Mouse (Mus musculus) leukemia stem cell, adult 10-12 weeks (primary cell): Measurements from ENCODE around the gene Spag7. TPM values are rescaled to one million over a fixed set of nuclear protein-coding genes. Genes with fewer than 3 reads are reported as not detected.

Experiments used
- polyA plus RNA-seq: library from polyadenylated mRNA; stranded (reverse); fragments of >175 nt; gene quantifications from 2 replicates; pipeline ENCODE4 v1.2.3, GENCODE M21; 2012; ENCODE audit warnings: low replicate concordance

The Spag7 gene
- polyA plus RNA-seq: 65.7 and 82.3 TPM in 2 replicates

GRCm38 (mm10) chr11:70668771-70669505 is at the start of gene Spag7:
Gene Spag7 (minus strand): TSS chr11:70669416.

DNA sequence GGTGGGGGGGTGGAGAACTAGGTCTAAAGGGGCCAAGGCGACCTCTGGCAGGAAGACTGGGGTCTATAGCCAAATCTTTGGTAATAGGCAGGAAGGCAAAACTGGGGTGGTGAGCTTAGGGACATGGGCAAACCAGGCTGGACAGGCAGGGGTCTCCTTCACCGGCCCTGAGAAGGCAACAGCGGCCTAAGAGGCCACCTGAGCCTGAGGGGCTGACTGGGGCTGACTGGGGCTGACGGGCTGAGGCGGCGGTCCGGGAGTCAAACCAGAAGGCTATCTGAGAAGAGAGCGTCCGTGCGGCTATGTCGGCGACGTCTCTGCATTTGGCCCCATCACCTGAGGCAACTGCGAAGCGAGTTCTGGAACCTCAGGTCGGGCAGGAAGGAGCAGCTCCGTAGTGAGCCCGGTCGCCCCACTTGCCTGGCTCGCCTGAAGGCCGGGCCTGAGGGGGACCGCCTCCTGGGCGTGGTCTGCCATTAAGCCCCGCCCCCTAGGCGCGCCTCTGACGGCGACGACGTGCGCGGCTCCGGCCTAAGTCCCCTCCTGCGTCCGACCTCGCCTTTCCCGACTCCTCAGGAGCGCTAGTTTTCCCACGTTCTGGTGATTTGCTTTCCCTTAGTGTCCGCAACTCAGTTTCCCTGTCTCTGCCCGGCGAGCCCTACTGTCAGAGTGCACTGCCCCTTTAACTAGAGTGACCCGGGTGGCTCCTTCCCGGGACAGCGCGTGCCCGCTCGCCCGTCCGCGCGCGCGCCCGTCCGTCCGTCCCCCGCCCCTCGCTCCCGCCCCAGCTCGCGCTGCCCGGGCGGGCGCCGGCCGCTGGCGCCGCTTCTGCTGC is 30.7 kb upstream of the Spag7 start, which contains the start of the genes Inca1 and Kif1c:
TSS of gene Inca1 (minus strand) at position 434 of the 835 bp plus-strand sequence.
TSS of gene Kif1c (plus strand) at position 827 of the 835 bp plus-strand sequence.

GRCm38 (mm10) chr11:70687601-70688199 is 18.5 kb upstream of the Spag7 start, which contains the start of gene Camta2:
Gene Camta2 (minus strand): TSS chr11:70688105.

DNA sequence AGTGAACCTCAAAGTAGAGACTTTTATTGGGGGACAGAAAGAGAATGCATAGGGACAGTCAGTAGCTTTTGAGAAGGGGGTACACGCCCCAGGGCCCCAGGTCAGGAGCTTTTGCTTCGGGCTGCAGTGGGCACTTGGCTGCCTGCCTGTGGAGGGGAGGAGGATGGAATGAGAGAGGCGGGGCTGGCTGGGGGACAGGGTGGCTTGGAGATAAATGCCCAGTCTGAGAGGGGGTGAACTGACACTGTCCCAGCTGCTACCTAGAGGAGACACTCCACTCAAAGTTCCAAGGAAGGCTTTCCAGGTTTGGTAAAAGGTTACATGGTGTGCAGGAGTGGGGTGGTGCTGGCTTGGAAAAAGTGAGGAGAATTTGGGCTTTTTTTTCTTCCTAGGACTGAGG is 12.3 kb downstream of the Spag7 start, which contains the start of gene Eno3:
TSS of gene Eno3 (plus strand) at position 239 of the 400 bp plus-strand sequence.

GRCm38 (mm10) chr11:70654198-70654922 is 14.9 kb downstream of the Spag7 start, which contains the start of gene Pfn1:
Gene Pfn1 (minus strand): TSS chr11:70654644.

GRCm38 (mm10) chr11:70646691-70647650 is 22.2 kb downstream of the Spag7 start, which contains the start of the genes Rnf167 and Slc25a11:
Gene Rnf167 (plus strand): TSS chr11:70647235.
Gene Slc25a11 (minus strand): TSS chr11:70647479.

DNA sequence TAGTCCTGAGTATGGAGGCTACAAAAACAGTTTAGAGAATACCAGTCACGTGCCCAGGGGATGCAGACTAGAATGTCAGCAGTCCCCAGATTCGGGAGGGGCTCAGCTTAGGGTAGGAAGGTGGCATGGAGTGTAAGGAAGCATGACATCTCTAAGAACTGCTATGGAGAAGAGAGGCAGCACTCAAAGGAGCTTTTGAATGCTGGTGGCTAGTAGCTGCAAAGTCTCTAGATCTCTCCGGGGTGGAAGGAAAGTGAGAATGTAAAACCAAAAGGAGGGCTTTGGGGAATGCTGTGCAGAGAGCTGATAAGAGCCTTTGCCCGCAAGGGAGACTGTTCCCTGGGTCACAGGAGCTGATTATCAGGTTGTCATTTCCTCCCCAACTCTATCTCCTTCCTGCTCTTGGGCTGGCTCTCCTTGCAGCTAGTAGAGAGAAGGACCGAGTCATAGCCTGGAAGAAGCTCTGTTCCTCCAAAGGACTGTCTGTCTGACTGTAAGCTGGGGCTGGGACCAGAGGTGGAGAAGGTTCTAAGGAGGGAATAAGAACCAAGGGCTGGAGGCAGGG is 30.4 kb downstream of the Spag7 start, which contains the start of gene Gp1ba:
TSS of gene Gp1ba (plus strand) at position 409 of the 565 bp plus-strand sequence.

DNA sequence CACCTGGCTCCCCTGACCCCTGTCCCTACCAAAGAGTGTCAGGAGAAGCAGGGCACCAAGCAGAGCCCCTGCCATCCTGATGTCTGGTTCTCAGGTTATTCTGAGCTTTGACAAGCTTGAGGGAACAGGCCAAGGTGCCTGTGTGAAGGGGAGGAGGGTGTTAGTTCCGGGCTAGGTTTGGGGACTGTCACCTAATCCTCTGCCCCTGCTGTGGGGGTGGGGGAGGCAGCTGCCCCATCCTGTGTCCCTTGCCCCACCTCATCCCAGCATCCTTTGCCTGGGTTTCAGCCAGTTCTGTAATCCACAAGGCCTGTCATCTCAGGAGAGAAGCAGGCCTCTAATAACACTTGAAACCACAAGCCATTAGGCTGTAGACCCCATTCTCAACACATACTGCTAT is 50.1 kb downstream of the Spag7 start, which contains the start of gene Chrne:
TSS of gene Chrne (minus strand) at position 116 of the 400 bp plus-strand sequence.

DNA sequence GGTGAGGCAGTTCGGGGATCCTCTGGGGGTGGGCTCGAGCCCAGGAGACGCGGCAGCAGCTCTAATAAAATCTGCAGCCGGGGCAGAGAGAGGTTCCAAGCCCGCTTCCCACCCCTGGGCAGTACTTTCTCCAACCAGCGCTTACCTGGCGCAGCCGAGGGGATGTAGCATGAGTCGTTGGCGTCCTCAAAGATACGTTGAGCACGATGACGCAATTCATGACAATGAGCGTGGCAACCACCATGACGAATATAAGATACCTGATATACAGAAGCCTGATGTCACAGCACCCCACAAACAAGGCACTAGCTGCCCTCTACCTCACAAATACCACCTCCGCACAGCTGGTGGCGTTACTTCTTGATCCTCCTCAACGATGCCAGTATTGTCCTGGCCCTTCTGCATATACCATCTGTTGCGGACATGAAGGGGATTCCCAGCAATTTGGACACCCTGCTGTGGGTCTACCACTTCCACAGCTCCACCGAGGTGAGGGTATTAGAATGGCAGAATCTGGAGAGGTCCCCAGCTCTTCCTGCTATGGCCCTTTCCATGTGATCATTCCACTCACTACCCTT is 53.6 kb downstream of the Spag7 start, which contains the start of gene 4930544D05Rik:
TSS of gene 4930544D05Rik (plus strand) at position 333 of the 578 bp plus-strand sequence.

Other genes with a start within 250 kb of the Spag7 start
- 187 and 287 TPM in 2 replicates for gene Arrb2, start 236.8 kb downstream of the Spag7 start, polyA plus RNA-seq
- gene Med11, start 217.5 kb downstream of the Spag7 start, polyA plus RNA-seq: 6.5 and 33.1 TPM in 2 replicates
- 1.6 TPM in 2 replicates for gene Zmynd15, start 210.0 kb downstream of the Spag7 start, polyA plus RNA-seq
- 0.86 and 2.0 TPM in 2 replicates for gene Cxcl16, start 209.4 kb downstream of the Spag7 start, polyA plus RNA-seq
- gene Tm4sf5, start 164.2 kb downstream of the Spag7 start, polyA plus RNA-seq: not detected in 2 replicates
- not detected in 2 replicates for gene Vmo1, start 154.8 kb downstream of the Spag7 start, polyA plus RNA-seq
- gene Gltpd2, start 150.2 kb downstream of the Spag7 start, polyA plus RNA-seq: not detected in 2 replicates
- 51.2 and 127 TPM in 2 replicates for gene Psmb6, start 144.0 kb downstream of the Spag7 start, polyA plus RNA-seq
- gene Gm40193, start 136.5 kb downstream of the Spag7 start, polyA plus RNA-seq: not detected in 2 replicates
- gene Pld2, start 129.4 kb downstream of the Spag7 start, polyA plus RNA-seq: 0.79 and 2.3 TPM in 2 replicates
- gene Mink1, start 106.5 kb downstream of the Spag7 start, polyA plus RNA-seq: 80.3 and 81.9 TPM in 2 replicates
- gene 4930544D05Rik, start 53.6 kb downstream of the Spag7 start, polyA plus RNA-seq: not detected in 2 replicates
- gene Chrne, start 50.2 kb downstream of the Spag7 start, polyA plus RNA-seq: 0.54 and 1.8 TPM in 2 replicates
- 17.4 and 31.1 TPM in 2 replicates for gene Gp1ba, start 30.3 kb downstream of the Spag7 start, polyA plus RNA-seq
- 52.5 and 175 TPM in 2 replicates for gene Rnf167, start 22.2 kb downstream of the Spag7 start, polyA plus RNA-seq
- 28.6 and 32.9 TPM in 2 replicates for gene Slc25a11, start 21.9 kb downstream of the Spag7 start, polyA plus RNA-seq
- 3,216 and 5,291 TPM in 2 replicates for gene Pfn1, start 14.8 kb downstream of the Spag7 start, polyA plus RNA-seq
- gene Eno3, start 12.2 kb downstream of the Spag7 start, polyA plus RNA-seq: 8.0 and 15.4 TPM in 2 replicates
- gene Camta2, start 18.7 kb upstream of the Spag7 start, polyA plus RNA-seq: 29.3 and 36.4 TPM in 2 replicates
- not detected in 2 replicates for gene Inca1, start 30.7 kb upstream of the Spag7 start, polyA plus RNA-seq
- 30.4 and 70.0 TPM in 2 replicates for gene Kif1c, start 31.1 kb upstream of the Spag7 start, polyA plus RNA-seq
- 0.96 and 1.0 TPM in 2 replicates for gene Zfp3, start 94.8 kb upstream of the Spag7 start, polyA plus RNA-seq
- 2.1 TPM in 1 of 2 replicates, not detected in the other for gene Scimp, start 143.2 kb upstream of the Spag7 start, polyA plus RNA-seq
- gene Rabep1, start 175.4 kb upstream of the Spag7 start, polyA plus RNA-seq: 41.5 and 47.7 TPM in 2 replicates